Mouse (Mus musculus): ENCODE results near the gene Igsf23.
"Not testable (repeated sequence)": the region's sequence is repeated elsewhere in the genome, so short reads cannot be mapped to it uniquely, and the experiment has no call there.

Gene Igsf23

DNA sequence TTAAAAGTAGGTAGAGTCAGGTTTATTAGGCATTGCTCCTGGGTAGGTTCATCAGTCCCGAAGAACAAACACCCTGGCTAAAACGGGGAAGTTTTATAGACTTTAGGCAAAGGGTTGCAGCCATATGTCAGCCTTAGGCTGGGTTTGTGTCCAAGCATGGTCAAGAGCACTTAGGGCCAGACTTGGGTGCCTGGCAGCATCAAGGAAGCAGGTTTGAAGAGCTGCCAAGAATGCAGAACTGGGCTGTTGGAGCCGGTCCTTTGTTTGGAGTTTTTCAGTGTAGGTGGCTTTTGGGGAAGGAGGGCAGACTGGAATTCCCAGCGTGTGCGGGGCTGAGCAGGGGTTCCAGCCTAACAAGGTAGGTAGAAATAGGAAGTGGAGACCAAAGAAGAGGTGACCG, 14.6 kb downstream of the Igsf23 start:
- in situ Hi-C loops (cut with MboI, MseI), result no loop called here

DNA sequence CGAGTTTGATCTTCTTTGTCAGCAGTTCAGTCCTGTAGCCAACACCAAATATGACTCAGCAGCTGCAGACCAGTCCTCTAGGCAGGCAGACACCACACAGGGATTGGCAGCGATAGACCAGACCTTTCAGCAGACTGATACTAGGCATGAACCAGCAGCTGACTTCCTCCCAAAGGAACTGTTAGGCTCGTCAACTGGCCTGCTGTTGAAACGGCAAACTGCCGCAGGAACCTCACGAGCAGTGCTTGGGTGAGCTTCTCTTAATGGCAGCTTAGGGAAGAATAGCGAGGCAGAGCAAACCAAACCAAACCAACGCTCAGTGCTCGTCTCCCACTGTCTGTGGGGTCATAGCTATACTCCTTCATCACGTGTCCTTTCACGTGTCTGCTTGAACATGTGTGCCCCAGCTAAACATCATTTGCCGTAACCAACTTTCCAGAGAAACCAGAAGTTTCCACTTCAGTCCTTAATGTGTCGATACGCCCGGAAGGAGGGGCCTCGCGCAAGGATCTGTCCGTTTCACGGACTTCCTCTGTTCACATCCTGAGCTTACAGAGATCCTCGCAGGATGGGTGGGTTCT, 15.3 kb downstream of the Igsf23 start:
- in situ Hi-C loops (cut with MboI, MseI), result no loop called here

DNA sequence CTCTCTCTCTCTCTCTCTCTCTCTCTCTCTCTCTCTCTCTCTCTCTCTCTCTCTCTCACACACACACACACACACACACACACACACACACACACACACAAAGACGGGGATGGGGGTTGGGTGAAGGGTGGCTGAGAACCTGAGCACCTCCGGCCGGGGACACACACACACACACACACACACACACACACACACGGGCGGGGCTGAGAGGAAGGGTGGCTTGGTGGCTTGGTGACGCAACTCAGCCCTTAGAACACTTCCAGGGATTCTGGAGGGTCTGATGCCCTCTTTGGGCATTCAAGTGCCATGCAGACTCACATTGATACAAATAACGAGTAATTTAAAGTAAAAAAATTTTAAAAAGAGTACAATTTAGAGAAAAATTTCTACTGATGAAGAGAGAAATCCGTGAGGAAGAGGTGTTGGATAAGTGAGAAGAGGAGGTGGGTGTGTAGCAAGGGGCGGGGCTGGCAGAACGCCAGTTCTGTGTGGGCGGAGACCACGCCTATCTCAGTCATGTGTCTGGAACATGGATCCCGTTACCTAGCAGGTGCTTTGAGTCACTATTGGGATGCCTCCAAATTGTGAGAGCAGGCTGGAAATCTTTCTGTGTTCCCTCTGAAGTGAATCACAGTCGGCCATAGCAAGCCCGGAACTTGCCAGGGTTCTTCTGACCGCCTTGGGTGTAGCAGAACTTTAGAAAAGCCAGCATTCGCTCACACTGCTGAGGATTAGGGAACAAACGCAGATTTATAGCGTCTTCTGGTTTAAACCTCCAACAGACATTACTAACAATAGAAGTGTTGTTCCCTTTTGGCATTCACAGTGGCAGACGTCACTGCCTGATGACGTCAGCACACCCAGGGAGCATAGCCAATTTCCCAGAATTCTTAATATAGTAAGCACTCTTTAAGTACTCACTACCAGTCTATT, 17.4 kb downstream of the Igsf23 start:
- in situ Hi-C loops (cut with MboI, MseI), result no loop called here

DNA sequence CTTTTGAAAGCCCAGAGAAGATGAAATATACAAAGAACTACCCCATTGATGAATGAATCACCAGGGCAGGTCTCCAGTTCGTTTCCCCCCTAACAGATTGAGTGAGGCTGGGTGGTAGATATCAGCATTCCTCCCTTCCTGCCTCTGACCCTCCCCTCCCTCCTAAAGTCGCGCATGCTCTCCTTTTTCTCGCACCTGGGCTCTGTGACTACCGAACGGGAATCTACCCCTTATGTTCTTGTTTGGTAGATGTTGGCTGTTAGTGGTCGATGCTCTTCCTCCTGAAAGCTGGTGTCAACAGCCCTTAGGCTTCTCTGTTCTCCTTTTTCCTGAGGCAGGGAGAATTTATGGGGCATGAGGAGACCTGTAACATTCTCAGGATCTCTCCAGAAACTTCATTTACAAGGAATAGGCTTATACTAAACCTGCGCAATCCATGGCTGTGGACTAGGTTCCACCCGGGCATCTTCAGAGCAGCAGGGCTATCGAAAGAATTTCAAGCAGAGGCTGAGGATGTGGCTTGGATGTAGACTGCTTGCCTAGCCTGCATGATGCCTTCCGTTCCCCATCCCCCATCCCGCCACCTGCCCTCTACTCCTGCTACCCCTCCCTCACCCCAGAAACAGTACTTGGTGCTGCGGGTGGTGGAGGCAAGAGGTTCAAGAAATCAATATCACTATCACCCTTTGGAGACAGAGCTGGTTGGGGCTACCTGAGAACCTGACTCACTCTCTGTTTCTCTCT, 18.3 kb downstream of the Igsf23 start:
- in situ Hi-C loops (cut with MboI, MseI), result no loop called here

DNA sequence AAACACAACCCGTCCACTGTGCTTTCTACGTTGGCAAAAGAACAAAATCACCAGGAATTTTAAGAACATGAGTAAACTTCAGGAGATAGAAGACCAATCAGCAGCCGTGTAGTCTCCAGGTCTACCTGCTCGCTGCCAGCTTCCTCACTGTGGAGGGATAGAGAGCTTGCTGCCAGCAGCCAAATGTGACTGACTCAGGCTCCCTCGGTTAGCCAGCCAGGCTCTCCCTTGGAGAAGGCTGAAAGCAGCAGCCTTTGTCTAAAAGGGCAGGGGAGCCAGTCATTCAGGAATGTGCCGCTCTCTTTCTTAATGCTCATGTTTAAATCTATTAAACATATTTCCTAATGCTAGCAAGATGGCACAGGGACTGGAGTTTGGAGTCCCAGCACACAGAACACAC, 20.1 kb downstream of the Igsf23 start:
- in situ Hi-C loops (cut with MboI, MseI), result not testable (repeated sequence)

DNA sequence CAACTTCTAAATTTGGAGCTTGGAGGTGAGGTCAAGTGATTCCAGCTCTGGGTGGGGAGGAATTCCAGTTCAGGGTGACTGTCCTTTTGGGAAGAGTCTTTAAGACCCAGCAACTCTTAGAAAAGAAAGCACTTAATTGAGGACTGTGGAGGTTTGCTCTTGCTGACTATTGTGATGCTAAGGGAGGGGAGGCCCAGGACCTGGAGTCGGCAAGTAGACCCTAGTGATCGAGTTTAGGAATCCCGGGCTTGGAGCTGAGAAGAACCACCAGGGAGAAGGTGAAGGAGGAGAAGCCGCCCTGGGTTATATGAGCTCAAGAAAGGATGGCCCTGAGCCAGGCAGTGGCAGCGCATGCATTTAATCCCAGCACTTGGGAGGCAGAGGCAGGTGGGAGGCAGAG, 22.1 kb downstream of the Igsf23 start:
- in situ Hi-C loops (cut with MboI, MseI), result no loop called here

DNA sequence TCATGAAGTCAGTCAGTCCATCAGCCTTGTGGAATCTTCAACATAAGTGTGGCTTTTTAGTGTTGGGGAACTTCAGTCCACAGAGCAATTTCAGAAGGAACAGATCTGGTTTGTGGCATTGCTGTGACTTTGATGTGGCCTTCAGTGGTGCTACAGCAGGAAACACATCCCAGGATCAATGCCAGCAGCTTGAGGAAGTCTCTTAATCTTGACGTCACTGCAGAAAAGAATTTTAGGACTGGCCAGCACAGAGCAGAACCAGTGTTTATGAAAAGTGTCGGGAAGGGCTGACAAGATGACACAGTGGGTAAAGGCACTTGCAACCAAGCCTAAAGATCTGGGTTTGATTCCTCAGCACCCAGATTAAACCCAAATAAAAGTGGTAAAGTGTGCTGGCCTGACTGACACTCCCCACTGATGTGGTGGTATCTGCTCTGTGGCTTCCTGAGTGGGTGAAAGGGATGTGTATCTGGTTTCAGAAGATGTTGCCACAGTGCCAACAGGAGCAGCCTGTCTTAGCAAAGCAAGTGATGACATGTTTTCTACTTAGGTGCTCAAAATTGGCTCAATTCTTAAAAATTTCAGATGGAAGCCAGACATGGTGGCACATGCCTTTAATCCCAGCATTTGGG, 23.6 kb downstream of the Igsf23 start:
- in situ Hi-C loops (cut with MboI, MseI), result no loop called here

DNA sequence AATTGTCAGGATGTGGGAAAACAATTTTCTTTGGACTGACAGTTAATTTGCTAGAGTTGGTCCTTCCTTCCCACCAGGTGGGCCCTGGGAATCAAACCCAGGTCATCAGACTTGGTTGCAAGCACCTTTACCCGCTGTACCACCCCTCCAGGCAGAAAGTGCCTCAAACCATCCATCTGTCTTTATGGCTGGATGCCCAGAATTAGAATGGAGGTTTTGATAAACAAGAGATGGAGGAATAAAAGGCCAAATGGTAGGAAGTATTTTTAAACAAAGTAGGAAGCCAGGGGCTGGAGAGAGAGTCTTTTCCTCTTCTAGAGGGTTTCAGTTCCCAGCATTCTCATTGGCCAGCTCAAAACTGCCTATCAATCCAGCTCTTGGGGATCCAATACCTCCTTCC, 25.2 kb downstream of the Igsf23 start:
- in situ Hi-C loops (cut with MboI, MseI), result no loop called here

DNA sequence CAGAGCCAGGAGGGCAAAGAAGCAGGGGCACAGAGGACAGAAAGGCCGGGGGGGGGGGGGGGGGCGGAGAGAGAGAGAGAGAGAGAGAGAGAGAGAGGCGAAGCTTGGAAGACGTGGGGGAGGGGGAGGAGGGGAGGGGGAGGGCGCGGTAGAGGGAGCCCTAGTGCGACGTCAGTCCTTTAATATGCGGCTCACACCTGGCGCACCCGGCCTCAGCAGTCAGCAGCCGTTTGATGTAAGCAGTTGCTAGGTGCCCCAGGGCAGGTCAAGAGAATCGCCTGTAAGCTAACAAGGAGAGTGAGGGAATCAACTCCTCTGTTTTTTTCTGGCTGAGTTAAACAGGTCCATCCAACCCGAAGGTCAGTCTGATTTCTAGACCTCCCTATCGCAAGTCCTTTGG, 26.8 kb downstream of the Igsf23 start:
- in situ Hi-C loops (cut with MboI, MseI), result no loop called here

DNA sequence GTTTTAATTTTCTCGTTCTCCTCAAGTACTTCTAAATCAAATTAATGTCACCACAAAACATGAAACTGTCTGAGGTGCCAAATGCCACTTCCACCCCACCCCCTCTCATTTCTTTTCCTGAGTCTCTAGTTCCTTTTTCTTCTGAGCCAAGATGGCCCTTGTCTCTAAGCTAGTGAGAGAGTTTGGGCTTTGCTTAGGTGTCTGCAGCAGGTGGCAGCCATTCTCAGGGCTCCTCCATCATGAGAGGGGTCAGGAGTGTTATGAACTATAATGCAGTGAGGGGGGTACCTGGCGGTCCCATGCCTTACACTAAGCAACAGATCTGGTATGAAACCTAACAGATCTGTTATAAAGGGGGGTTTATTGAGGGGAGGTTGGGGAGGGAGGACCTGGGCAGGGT, 27.2 kb downstream of the Igsf23 start:
- in situ Hi-C loops (cut with MboI, MseI), result no loop called here

DNA sequence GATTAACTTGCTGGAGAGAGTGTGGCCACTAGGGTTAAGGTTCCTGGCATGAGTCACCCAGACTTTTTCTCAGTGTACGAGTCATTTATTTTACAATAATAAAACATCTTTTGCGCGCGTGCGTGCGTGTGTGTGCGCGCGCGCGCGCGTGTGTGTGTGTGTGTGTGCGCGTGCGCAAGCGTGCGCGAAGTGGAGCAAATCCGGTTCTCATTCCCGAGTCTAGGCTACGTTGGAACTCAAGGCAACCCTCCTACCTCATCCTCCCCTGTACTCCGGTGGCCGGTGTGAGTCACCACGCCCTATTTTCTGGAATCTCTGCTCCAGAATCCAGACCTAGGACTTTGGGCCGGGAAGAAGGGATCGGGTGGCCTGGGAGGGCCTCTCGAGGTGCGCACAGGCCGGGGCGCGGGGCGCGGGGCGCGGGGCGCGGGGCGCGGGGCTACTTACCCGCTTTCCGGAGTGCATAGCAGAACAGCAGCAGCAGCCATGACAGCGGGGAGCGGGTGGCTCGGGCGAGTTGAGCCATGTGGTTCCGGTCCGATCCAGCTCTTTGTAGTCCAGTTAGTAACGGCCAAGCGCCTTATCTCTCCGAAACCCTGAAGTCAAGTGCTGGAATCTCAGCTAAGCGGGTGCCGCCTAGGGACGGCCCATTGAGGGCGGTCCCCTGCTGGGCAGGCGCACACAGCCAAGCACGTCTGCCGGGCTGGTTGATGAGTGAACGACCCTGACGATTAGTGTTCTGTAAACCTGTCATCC, 29.9 kb downstream of the Igsf23 start, which contains the start of gene Pvr:
Gene Pvr, minus strand, starts transcription at position 655 of the 756 bp plus-strand sequence.
- in situ Hi-C loops (cut with MboI, MseI), result no loop called here

DNA sequence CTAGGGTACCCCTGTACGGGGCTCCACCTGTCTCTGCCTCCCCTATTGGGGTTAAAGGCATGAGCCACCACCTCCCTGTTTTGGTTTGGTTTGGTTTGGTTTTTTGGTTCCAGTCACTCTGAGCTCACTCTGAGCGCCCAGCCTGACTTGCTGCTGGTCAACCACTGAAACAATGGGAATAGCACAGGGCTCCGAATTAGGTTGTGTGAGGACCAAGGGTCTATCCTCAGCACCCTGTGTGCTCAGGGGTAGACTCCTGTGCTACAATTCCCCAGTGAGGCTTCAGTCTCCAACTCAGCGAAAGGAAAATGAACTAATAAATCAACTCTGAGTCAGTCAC, 30.4 kb downstream of the Igsf23 start:
- in situ Hi-C loops (cut with MboI, MseI), result no loop called here

DNA sequence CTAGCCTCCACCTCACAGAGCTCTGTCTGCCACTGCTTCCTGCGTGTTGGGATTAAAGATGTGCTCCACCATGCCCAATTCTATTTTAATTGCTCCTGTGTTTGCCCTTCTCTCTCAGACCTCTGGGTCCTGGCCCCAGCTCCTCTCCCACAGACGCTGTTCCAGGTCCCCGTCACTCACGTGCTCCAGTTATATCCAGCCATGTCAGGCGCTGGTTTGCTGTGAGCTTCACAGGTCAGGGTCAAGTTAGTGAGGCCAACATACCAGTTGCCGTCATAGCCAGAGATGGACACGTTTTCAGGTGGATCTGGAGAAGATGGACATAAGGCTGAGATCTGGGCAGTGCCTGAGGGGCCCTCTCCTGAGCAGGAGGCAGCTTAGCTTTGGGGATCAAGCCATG, 36.0 kb downstream of the Igsf23 start:
- in situ Hi-C loops (cut with MboI, MseI), result loop anchor here (5.0 kb wide), 1 partner anchor 43 kb away; no protein-coding TSS in a partner anchor

DNA sequence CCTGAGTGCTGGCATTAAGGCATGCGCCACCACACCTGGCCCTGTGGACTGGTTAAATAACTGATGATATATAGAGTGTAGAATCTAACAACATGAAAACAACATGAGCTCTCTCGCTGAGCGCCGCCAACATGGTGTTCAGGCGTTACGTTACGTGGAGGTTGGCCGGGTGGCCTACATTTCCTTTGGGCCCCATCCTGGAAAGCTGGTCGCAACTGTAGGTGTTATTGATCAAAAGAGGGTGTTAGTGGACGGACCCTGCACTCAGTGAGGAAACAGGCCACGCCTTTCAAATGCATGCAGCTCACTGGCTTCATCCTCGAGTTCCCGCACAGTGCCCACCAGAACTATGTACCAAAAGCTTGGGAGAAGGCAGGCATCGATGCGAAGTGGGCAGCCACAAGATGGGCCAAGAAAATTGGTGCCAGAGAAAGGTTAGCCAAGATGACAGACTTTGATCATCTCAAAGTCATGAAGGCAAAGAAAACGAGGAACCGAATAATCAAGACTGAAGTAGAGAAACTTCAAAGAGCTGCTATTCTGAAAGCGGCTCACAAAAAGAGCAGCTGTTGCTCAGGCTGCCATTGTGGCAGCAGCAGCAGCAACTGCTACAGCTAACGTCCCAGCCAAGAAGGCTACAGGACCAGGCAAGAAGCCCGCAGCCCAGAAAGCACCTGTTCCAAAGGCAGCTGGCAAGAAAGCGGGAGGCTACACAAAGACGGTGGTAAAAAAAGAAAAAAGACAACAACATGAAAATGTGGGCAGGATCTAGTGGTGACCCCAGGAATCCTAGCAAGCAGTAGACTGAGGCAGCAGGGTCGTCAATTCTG, 38.6 kb downstream of the Igsf23 start:
- in situ Hi-C loops (cut with MboI, MseI), result loop anchor here (5.0 kb wide), 1 partner anchor 45 kb away; no protein-coding TSS in a partner anchor

DNA sequence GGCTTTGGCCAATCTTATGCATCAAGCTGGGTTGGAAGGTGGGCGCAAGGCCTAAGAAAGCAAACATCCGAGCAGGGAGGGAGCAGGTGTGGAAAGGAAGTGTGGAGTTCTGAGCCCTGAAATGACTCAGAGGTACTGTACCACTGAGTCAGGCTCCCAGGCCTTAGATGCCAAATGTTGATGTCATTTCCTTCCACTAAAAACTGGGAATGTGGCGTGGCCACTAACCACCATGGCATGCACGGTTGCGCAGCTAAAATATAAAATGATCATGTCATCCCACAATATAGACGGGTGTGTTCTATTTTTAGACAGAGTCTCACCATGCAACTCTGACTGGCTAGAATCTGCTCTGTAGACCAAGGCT, 39.3 kb downstream of the Igsf23 start:
- in situ Hi-C loops (cut with MboI, MseI), result loop anchor here (5.0 kb wide), 1 partner anchor 46 kb away; no protein-coding TSS in a partner anchor

DNA sequence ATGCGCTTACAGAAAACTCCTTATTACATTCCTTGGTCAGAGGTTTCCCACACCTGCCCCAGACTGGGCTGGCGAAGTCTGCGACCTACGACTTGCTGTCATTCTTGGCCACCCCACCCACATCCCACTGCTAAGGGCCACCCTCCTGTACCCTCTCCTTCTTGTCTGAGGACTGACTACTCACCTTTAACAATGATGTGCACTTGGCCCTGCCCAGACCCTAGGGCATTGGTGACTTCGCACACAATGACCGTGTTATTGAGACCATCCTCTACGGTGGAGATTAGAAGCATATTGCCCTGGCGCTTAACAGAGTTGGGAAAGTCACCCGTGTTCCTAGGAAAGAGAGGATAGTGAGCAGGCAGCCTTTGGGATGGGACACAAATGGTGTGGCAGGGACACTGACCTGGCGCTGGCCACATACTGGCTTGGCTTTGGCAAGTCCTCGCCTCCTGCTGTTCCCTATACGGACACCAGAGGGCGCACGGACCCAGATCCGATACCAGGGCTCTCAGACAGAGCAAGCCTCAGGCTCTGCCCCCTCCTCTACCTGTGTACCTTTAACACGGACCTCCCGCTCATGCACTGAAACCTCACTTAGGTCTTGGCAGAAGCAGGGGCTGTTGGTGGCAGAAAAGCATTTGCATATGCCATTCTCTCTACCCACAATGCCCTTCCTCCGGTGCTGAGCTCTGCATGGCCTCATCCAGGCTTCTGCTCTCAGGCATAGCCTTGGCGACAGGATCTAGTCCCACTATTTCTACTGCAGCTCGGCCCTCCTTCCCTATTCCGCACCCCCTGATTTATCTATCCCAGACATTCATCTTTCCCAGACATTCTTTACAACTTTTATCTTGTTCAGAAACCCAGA, 39.9 kb downstream of the Igsf23 start:
- in situ Hi-C loops (cut with MboI, MseI), result loop anchor here (5.0 kb wide), 1 partner anchor 47 kb away; no protein-coding TSS in a partner anchor

DNA sequence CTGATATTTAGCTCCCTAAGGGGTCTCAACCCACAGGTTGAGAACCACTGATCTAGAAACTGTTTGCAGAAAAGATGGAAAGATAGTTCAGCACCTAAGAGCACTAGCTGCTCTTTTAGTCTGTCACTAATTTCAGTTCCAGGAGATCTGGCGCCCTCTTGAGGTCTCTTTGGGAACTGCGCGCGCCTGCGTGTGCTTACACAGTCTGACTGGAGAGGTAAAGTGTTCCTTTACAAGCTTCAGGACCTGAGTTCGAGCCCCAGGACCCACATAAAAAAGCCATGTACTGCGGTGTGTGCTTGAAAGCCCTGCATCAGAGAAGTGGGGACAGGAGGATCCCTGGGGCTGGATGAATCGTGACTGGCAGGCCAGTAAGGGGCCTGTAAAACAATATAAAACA, 60.7 kb downstream of the Igsf23 start:
- in situ Hi-C loops (cut with MboI, MseI), result no loop called here

DNA sequence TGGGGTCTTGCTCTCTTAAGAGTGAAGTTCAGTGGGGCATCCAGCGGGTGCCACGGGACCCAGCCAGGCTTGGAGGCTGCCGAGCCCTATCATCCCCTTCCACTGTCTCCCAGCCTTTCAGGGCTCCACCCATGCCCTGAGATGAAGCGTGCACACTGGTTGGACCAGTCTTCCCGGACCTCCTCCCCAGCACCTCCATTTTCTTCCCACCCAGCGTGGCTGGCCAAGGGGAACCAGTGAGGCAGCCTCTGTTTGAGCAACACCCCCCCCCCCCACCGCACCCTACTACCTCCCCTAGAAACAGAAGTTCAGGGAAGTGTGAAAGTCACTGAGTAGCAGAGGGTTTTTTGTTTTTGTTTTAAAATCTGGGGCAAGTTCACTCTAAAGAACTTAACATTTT, 62.7 kb downstream of the Igsf23 start, which contains the start of gene Ceacam19:
Gene Ceacam19, minus strand, starts transcription at position 117 of the 400 bp plus-strand sequence.
- in situ Hi-C loops (cut with MboI, MseI), result no loop called here
